Mouse (Mus musculus) megakaryocyte, embryonic 14.5 days (primary cell): ENCODE data around the gene Cfb.
"Not testable (repeated sequence)": the region's sequence is repeated elsewhere in the genome, so short reads cannot be mapped to it uniquely, and the experiment has no call there.

Experiments
- FLI1 ChIP-seq: IDR thresholded peaks from 2 replicates; pipeline ENCODE4 v1.6.1; 2012; ENCODE audit warnings: low read length, inconsistent platforms, mixed read lengths
- GATA1 ChIP-seq: IDR thresholded peaks from 3 replicates; pipeline ENCODE4 v1.6.1; 2012; ENCODE audit warnings: mixed read lengths, low read length, inconsistent platforms, borderline replicate concordance

DNA sequence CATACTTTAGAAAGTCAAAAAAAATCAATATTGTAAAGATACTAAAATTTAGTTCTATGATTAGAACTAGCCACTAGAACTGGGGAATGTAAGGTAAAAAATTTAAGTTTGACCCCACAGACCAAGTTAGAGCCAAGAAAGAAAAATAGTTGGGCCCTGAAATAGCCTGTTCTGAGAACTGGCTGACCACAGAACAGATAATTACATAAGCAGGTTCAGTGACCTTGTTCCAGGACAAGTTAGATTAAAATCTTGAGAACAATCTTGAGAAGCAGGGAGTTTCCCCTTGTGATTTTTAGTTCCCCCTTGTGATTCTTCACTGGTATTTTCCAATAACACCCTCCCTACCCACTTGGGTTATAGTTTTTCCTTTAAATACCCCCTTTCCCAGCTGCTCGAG is 31.5 kb downstream of the Cfb start:
- not testable (repeated sequence) for TF ChIP-seq GATA1, FLI1
